Mouse (Mus musculus) neural tube, embryonic 13.5 days (tissue): ENCODE results near the gene Ccdc63. TPM values are rescaled to one million over a fixed set of nuclear protein-coding genes. Genes with fewer than 3 reads are reported as not detected.

ENCODE experiments used
- ATAC-seq: fragments of 200-750 bp; cut with Nextera tagmentation; 2 replicates; pipeline ENCODE4 v1.8.0; 2017; ENCODE audit warnings: low read depth, mild to moderate bottlenecking, moderate TSS enrichment, moderate library complexity
- H3K27ac ChIP-seq: fragments of 300-500 bp; sonication (generic); replicated peaks from 2 replicates; pipeline ENCODE4 v1.5.1; 2015; ENCODE audit warnings: moderate library complexity, mild to moderate bottlenecking, inconsistent platforms
- H3K27me3 ChIP-seq: fragments of 300-500 bp; sonication (generic); 2 replicates; pipeline ENCODE4 v1.6.1; 2015; ENCODE audit warnings: mild to moderate bottlenecking, inconsistent platforms
- H3K36me3 ChIP-seq: fragments of 300-500 bp; sonication (generic); 2 replicates; pipeline ENCODE4 v1.6.1; 2015; ENCODE audit warnings: mild to moderate bottlenecking, inconsistent platforms
- H3K4me1 ChIP-seq: fragments of 300-500 bp; sonication (generic); replicated peaks from 2 replicates; pipeline ENCODE4 v1.6.1; 2015; ENCODE audit warnings: inconsistent platforms
- H3K4me2 ChIP-seq: fragments of 300-500 bp; sonication (generic); 2 replicates; pipeline ENCODE4 v1.6.1; 2015; ENCODE audit warnings: inconsistent platforms, mild to moderate bottlenecking, moderate library complexity
- H3K4me3 ChIP-seq: fragments of 300-500 bp; sonication (generic); 2 replicates; pipeline ENCODE4 v1.5.1; 2015; ENCODE audit warnings: mild to moderate bottlenecking, inconsistent platforms
- H3K9ac ChIP-seq: fragments of 300-500 bp; sonication (generic); 2 replicates; pipeline ENCODE4 v1.6.1; 2015; ENCODE audit warnings: moderate library complexity, mild to moderate bottlenecking, inconsistent platforms
- H3K9me3 ChIP-seq: fragments of 300-500 bp; sonication (generic); 2 replicates; pipeline ENCODE4 v1.6.1; 2016; ENCODE audit warnings: inconsistent platforms
- WGBS: fragments of 180-500 bp; shearing (Covaris S2); methylation state at CpG from one replicate; pipeline ENCODE4 v1.1.7; 2015; 5-methylcytosine and 5-hydroxymethylcytosine counted together
- polyA plus RNA-seq: library from polyadenylated mRNA; unstranded; fragments of >200 nt; fragmentation: Nextera tagmentation; extraction: Ambion mirVana; gene quantifications from 2 replicates; pipeline ENCODE4 v1.2.1, GENCODE M21; 2015

Gene Ccdc63
- polyA plus RNA-seq, 1 experiment from 2014 or later: 0.46 TPM

GRCm38 (mm10) chr5:122132167-122133049 is 8.2 kb downstream of the Ccdc63 start:
- Histone ChIP-seq H3K4me3 (peak overlapping the region; percentile 36), H3K27me3 (peaks cover 13% of the 10 kb centered on the region; the same call in 1 of the 2 replicates), H3K36me3 (no peaks in the 10 kb centered on the region), H3K4me2 (peak overlapping the region; percentile 67), H3K9ac (peak overlapping the region; percentile 57), H3K9me3 (no peaks in the 10 kb centered on the region), H3K4me1 (peaks cover 14% of the 10 kb centered on the region), H3K27ac (no peak overlapping the region)
- no peak for ATAC-seq
- 24% methylated on average over 26 of the region's 26 CpGs for WGBS

DNA sequence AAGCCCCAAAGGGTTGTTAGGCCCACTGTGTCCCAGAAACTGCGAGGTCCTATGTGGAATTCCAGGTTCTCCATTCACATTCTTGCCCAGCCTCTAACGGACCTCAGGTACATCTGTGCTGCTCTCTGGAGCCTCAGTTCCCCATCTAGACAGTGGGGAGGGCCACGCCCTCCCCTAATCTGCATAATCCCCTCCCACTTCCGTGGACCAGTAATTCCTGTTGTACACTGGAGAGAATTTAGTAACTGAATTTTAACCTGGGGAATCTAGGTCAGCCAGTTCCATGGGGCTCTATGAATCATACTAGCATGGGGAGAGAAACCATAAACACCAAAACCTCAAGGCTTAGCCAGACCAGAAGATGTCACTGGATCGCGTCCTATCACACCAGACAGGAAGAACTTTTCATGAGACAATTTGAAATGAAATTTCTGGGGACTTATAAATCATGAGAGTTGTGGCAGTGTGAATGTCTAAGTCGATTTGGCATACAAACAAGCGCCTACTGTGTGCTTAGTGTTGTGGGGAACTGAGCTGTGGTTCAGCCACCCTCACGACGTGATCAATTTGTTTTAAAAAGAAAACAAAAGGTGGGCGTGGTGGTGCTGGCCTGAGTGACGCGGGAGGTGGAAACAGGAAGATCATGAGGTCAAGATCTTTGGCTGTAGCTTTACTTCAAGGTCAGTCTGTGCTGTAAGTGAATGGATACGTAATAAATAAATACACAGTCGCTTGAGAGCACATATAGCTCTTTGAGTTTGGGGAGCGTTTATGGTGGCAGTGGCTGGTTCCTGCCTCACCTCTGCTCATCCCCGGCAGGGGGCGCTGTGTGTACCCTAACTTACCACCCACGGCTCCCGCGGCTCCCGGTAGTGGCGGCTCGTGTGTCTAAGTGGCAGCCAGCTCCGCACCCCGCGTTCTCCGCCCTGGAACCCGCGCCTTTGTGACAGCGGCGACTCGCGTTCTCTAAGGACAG is 9.3 kb downstream of the Ccdc63 start:
- peak overlapping the region; percentile 67 for H3K4me2 ChIP-seq
- H3K27ac ChIP-seq: no peak overlapping the region
- H3K9ac ChIP-seq: peak overlapping the region; percentile 57
- peaks cover 13% of the 10 kb centered on the region; the same call in 1 of the 2 replicates for H3K27me3 ChIP-seq
- H3K4me3 ChIP-seq: peak overlapping the region; percentile 36
- H3K9me3 ChIP-seq: no peaks in the 10 kb centered on the region
- 9% methylated on average over 34 of the region's 34 CpGs for WGBS
- ATAC-seq: peak; percentile 36; the same call in 1 of the 2 replicates
- peaks cover 14% of the 10 kb centered on the region for H3K4me1 ChIP-seq
- H3K36me3 ChIP-seq: no peaks in the 10 kb centered on the region

- peaks cover 14% of the 10 kb centered on the region for H3K4me1 ChIP-seq
- no peak overlapping the region for H3K27ac ChIP-seq
- no peaks in the 10 kb centered on the region for H3K9me3 ChIP-seq
- ATAC-seq: no peak
- 67% methylated on average over 11 of the region's 11 CpGs for WGBS
- no peak overlapping the region for H3K4me2 ChIP-seq
- no peaks in the 10 kb centered on the region for H3K36me3 ChIP-seq
- H3K27me3 ChIP-seq: peaks cover 13% of the 10 kb centered on the region; the same call in 1 of the 2 replicates
- H3K9ac ChIP-seq: no peak overlapping the region
- no peak overlapping the region for H3K4me3 ChIP-seq
These were observed 10.2 kb downstream of the Ccdc63 start for GRCm38 (mm10) chr5:122130341-122130998.

DNA sequence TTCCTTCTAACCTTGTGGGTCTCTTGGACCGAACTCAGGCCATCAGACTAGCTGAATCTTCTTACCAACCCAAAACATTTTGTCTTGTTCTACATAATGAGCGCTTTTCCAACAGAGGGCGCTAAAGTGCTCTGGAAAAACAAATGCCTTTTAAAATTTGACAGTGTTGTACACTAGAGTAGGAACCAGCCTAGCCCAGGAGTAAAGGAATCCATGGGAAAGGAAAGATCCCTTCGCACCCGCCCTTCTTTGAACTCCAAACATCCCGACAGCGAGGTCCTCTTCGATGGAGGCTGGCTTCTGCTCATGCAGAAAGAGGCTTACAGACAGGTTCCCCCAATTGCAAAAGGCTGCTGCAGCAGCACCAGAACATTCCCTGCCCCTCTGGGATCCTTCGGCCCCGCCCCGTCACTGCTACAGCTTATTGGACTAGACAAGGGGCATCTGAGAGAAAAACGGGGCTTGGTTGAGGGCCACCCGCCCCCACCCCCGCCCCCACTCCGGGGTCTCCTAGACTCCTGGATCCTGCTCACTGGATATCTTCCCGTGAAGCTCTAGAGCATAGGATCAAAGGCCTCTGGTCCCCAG is 11.5 kb downstream of the Ccdc63 start:
- 34% methylated on average over 16 of the region's 16 CpGs for whole genome bisulfite sequencing
- Histone ChIP-seq H3K4me3 (no peak overlapping the region), H3K27me3 (peaks cover 13% of the 10 kb centered on the region; the same call in 1 of the 2 replicates), H3K4me2 (no peak overlapping the region), H3K9ac (no peak overlapping the region), H3K4me1 (peaks cover 14% of the 10 kb centered on the region), H3K9me3 (no peaks in the 10 kb centered on the region), H3K27ac (no peak overlapping the region), H3K36me3 (no peaks in the 10 kb centered on the region)
- ATAC-seq: no peak; the same call in 1 of the 2 replicates

DNA sequence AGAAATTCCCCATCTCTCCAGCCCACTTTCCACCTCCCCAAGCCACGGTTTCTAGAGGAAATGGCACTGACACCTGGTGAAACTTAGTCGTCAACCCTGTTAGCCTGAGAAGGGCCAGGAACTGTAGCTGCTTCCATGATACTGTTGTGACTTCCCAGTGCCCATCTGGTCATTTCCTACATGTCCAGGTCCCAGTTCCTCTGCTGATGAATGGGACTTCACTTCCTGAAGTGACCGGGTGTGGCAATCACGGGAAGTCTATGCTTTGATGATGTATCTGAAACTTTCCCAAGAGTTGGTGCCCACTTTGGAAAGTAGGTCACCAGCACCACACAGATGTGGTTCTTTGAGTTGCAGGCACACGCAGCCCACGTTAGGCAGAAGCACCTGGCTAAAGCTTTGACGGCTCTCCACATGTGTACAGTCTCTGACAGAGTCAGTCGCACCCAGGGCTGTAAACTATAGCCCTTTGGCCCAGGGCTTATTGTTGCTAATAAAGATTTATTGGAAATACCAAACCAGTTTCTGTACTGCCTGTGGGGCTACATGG is 15.3 kb downstream of the Ccdc63 start:
- H3K36me3 ChIP-seq: no peaks in the 10 kb centered on the region
- no peak overlapping the region for H3K4me3 ChIP-seq
- 0 out of 2 replicates have a peak, but pooled peaks cover 5% of the 10 kb centered on the region for H3K4me1 ChIP-seq
- no peak overlapping the region for H3K4me2 ChIP-seq
- no peaks in the 10 kb centered on the region for H3K27me3 ChIP-seq
- 75% methylated on average over 8 of the region's 8 CpGs for WGBS
- H3K9me3 ChIP-seq: no peaks in the 10 kb centered on the region
- ATAC-seq: no peak
- H3K27ac ChIP-seq: no peak overlapping the region
- no peak overlapping the region for H3K9ac ChIP-seq

DNA sequence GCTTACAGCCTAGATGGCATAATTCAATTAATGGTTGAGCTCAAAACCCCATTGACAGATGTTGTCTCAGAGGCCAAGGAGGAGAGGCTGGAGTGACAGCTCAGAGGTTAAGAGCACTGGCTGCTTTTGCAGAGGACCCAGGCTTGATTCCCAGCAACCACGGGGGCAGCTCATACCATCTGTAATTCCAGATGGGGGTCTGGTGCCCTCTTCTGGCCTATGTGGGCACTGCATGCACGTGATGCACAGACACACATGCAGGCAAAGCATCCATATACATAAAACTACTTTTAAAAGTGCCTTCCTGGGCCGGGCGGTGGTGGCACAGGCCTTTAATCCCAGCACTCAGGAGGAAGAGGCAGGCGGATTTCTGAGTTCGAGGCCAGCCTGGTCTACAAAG is 24.4 kb downstream of the Ccdc63 start:
- no peak overlapping the region for H3K9ac ChIP-seq
- H3K4me3 ChIP-seq: no peak overlapping the region
- no peaks in the 10 kb centered on the region for H3K4me1 ChIP-seq
- no peaks in the 10 kb centered on the region for H3K27me3 ChIP-seq
- H3K9me3 ChIP-seq: no peaks in the 10 kb centered on the region
- H3K36me3 ChIP-seq: no peaks in the 10 kb centered on the region
- WGBS: 88% methylated on average over 6 of the region's 6 CpGs
- no peak for ATAC-seq
- H3K27ac ChIP-seq: no peak overlapping the region
- H3K4me2 ChIP-seq: no peak overlapping the region

DNA sequence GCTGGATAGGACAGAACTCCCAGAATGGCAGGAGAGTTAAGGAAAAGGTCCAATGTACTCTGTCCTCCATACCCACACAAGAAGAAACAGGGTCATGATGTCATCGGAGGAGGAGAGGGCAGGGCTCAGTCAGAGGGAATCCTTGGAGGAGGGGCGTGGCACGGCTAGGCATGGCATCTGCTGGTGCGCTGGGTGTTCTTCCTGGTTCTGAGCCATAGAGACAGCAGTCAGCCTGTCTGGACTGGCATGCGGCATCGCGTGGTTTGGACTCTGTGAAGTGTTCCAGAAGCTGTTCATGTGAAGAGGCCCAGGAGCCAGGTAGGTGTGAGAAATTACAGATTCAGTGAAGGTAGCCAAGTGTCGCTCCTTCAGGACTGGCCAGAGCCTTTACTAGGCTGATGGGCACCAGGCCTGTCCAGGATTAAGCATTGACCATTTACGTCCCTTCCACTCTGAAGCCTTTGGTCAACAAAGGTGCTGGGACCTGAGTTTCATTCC is 25.3 kb downstream of the Ccdc63 start:
- no peak overlapping the region for H3K9ac ChIP-seq
- ATAC-seq: no peak
- no peaks in the 10 kb centered on the region for H3K9me3 ChIP-seq
- H3K4me1 ChIP-seq: no peaks in the 10 kb centered on the region
- no peaks in the 10 kb centered on the region for H3K36me3 ChIP-seq
- no peak overlapping the region for H3K27ac ChIP-seq
- H3K4me2 ChIP-seq: no peak overlapping the region
- H3K4me3 ChIP-seq: no peak overlapping the region
- no peaks in the 10 kb centered on the region for H3K27me3 ChIP-seq
- WGBS: 95% methylated on average over 9 of the region's 9 CpGs

DNA sequence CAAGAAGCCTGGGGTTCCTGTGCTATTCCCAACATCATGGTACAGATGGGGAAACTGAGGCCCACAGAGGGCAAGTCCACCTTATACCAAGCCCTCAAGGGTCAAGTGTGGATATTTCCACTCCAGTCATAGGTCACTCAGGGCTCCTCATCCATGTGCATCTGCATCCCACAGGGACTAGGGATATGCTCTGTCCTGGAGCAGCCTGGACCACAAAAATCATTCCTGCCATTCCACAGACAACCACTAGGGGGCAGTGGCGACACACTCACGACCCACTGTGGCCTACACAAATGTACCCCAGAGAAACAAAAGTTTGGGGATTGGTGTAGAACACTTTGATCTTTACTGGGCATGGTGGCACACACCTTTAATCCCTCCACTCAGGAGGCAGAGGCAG is 26.4 kb downstream of the Ccdc63 start:
- no peak overlapping the region for H3K4me2 ChIP-seq
- H3K27ac ChIP-seq: no peak overlapping the region
- H3K9ac ChIP-seq: no peak overlapping the region
- WGBS: 1% methylated on average over 2 of the region's 2 CpGs
- H3K27me3 ChIP-seq: no peaks in the 10 kb centered on the region
- ATAC-seq: peak; percentile 40; the same call in 1 of the 2 replicates
- no peaks in the 10 kb centered on the region for H3K4me1 ChIP-seq
- H3K9me3 ChIP-seq: no peaks in the 10 kb centered on the region; the same call in 1 of the 2 replicates
- no peak overlapping the region for H3K4me3 ChIP-seq
- no peaks in the 10 kb centered on the region for H3K36me3 ChIP-seq

GRCm38 (mm10) chr5:122113450-122113849 is 27.2 kb downstream of the Ccdc63 start:
- Histone ChIP-seq H3K9me3 (no peaks in the 10 kb centered on the region; the same call in 1 of the 2 replicates), H3K4me3 (no peak overlapping the region), H3K4me2 (no peak overlapping the region), H3K36me3 (no peaks in the 10 kb centered on the region), H3K9ac (no peak overlapping the region), H3K27me3 (no peaks in the 10 kb centered on the region), H3K27ac (no peak overlapping the region), H3K4me1 (no peaks in the 10 kb centered on the region)
- ATAC-seq: no peak
- WGBS: 80% methylated on average over 7 of the region's 7 CpGs

DNA sequence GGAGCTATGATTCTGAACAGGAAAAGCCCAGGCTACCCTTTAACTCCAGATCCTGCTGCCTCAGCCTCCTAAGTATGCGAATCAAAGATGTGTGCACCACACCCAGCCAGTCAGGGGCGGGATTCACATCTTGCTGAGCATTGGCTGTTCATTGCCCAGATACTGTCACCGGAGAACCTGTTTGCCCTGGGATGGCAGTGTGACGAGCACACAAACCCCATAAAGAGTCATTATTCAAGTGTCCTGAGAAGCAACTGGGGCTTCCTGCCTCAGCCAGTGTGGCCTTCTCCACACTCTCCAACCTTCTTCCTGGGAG is 28.7 kb downstream of the Ccdc63 start:
- no peak for ATAC-seq
- no peaks in the 10 kb centered on the region for H3K4me1 ChIP-seq
- H3K9me3 ChIP-seq: no peaks in the 10 kb centered on the region; the same call in 1 of the 2 replicates
- H3K4me3 ChIP-seq: no peak overlapping the region
- H3K27ac ChIP-seq: no peak overlapping the region
- H3K36me3 ChIP-seq: no peaks in the 10 kb centered on the region
- no peak overlapping the region for H3K9ac ChIP-seq
- no peaks in the 10 kb centered on the region for H3K27me3 ChIP-seq
- 0 out of 2 replicates have a peak overlapping the region, but pooled peaks have one; percentile 25 for H3K4me2 ChIP-seq
- WGBS: 50% methylated on average over 4 of the region's 4 CpGs
